8 mouse cellular contexts compared by ENCODE assay signal in genomic region chr3:152114786-152115185, GRCm38 (mm10). TPM values are rescaled to one million over a fixed set of nuclear protein-coding genes. Genes with fewer than 3 reads are reported as not detected.
DNase-seq lines count a peak whose midpoint lies in the region; ATAC-seq and TF ChIP-seq lines count a peak whose summit lies in the region.

No protein-coding gene starts in this region.

- ATAC-seq in intestine, embryonic 15.5 days, result peak; percentile 91
- ATAC-seq in liver, postnatal 0 days, result peak; percentile 98
- peak; percentile 33; the same call in 1 of the 2 replicates for ATAC-seq in neural tube, embryonic 13.5 days (ENCODE audit: low read depth)

- no peaks in the 10 kb centered on the region for H3K27me3 ChIP-seq in intestine, embryonic 15.5 days (replicated peaks)
- H3K27me3 ChIP-seq in liver, postnatal 0 days (ENCODE audit: insufficient read depth, low read length), result no peaks in the 10 kb centered on the region
- H3K27me3 ChIP-seq in neural tube, embryonic 13.5 days, result 0 out of 2 replicates have a peak, but pooled peaks cover 6% of the 10 kb centered on the region

- DNase-seq in MEL-GATA-1-ER (ENCODE audit: extremely low read depth, low read depth), result peak; percentile 99
- DNase-seq in c-Kit-negative CD71-positive TER-119-positive erythroid progenitor cells, embryonic 14.5 days (ENCODE audit: low read depth, low spot score), result peak; percentile 87
- peak; percentile 65 to 71 for DNase-seq in gastrocnemius, postnatal 36 days
- DNase-seq in liver, postnatal 0 days, result peak; percentile 92
- DNase-seq in layer of hippocampus, adult 9-10 months (ENCODE audit: low spot score), result no peak
- no peak for DNase-seq in frontal cortex, postnatal 25 days (ENCODE audit: low spot score in 2 of 2)

- intact Hi-C loops in gastrocnemius, postnatal 36 days (cut with DNase I), result loop anchor here (5.0 to 10.0 kb wide), 3 partner anchors 33 to 200 kb away; no protein-coding TSS in a partner anchor

- H3K27ac ChIP-seq in intestine, embryonic 15.5 days, result no peak overlapping the region
- peak overlapping the region; percentile 74 for H3K27ac ChIP-seq in liver, postnatal 0 days (ENCODE audit: low read depth)
- no peak overlapping the region for H3K27ac ChIP-seq in neural tube, embryonic 13.5 days (replicated peaks)

- no peaks in the 10 kb centered on the region for H3K36me3 ChIP-seq in intestine, embryonic 15.5 days
- no peaks in the 10 kb centered on the region for H3K36me3 ChIP-seq in liver, postnatal 0 days (replicated peaks; ENCODE audit: insufficient read depth, low read length)
- no peaks in the 10 kb centered on the region for H3K36me3 ChIP-seq in neural tube, embryonic 13.5 days

- no peak for TF ChIP-seq CTCF in liver, postnatal 0 days (IDR thresholded peaks at IDR 0.05; ENCODE audit: low read depth)

- no peak overlapping the region for H3K9ac ChIP-seq in intestine, embryonic 15.5 days
- no peak overlapping the region for H3K9ac ChIP-seq in liver, postnatal 0 days (replicated peaks)
- H3K9ac ChIP-seq in neural tube, embryonic 13.5 days, result no peak overlapping the region

- TF ChIP-seq EP300 in liver, postnatal 0 days (IDR thresholded peaks at IDR 0.05; ENCODE audit: low read depth), result peak; percentile 88

- WGBS in intestine, embryonic 15.5 days, result 9% methylated on average over 10 of the region's 10 CpGs
- 6% methylated on average over 10 of the region's 10 CpGs for WGBS in liver, postnatal 0 days (ENCODE audit: insufficient replicate concordance)
- 37% methylated on average over 10 of the region's 10 CpGs for WGBS in neural tube, embryonic 13.5 days

- peak overlapping the region; percentile 28; the same call in 1 of the 2 replicates for H3K4me2 ChIP-seq in intestine, embryonic 15.5 days (replicated peaks)
- H3K4me2 ChIP-seq in liver, postnatal 0 days (ENCODE audit: low read depth, low read length), result peak overlapping the region; percentile 62
- peak overlapping the region; percentile 18; the same call in 1 of the 2 replicates for H3K4me2 ChIP-seq in neural tube, embryonic 13.5 days

- H3K9me3 ChIP-seq in intestine, embryonic 15.5 days, result no peaks in the 10 kb centered on the region
- H3K9me3 ChIP-seq in liver, postnatal 0 days (ENCODE audit: low read length), result no peaks in the 10 kb centered on the region
- no peaks in the 10 kb centered on the region for H3K9me3 ChIP-seq in neural tube, embryonic 13.5 days

- H3K4me3 ChIP-seq in intestine, embryonic 15.5 days (replicated peaks), result no peak overlapping the region
- no peak overlapping the region for H3K4me3 ChIP-seq in liver, postnatal 0 days (ENCODE audit: low read depth, low read length)
- H3K4me3 ChIP-seq in neural tube, embryonic 13.5 days, result no peak overlapping the region

- peaks cover 6% of the 10 kb centered on the region for H3K4me1 ChIP-seq in intestine, embryonic 15.5 days (replicated peaks)
- H3K4me1 ChIP-seq in liver, postnatal 0 days (ENCODE audit: insufficient read depth), result peaks cover 31% of the 10 kb centered on the region
- peaks cover 9% of the 10 kb centered on the region for H3K4me1 ChIP-seq in neural tube, embryonic 13.5 days (replicated peaks)

RNA-seq across cellular contexts. Expression of gene Gipc2, which starts 51.2 kb away (rescaled TPM):
- total RNA-seq in gastrocnemius, postnatal 36 days (2021), result under 1 TPM; 0.20 to 0.69 TPM
- polyA plus RNA-seq in intestine, embryonic 15.5 days (2015; fragmentation: Nextera tagmentation; extraction: Ambion mirVana), result 171 and 172 TPM in 2 replicates
- polyA plus RNA-seq in liver, postnatal 0 days (2015; fragmentation: Nextera tagmentation; extraction: Ambion mirVana), result 3.5 and 5.0 TPM in 2 replicates
- polyA plus RNA-seq in neural tube, embryonic 13.5 days (2015; fragmentation: Nextera tagmentation; extraction: Ambion mirVana), result 4.4 and 5.7 TPM in 2 replicates

Comparison
In these comparisons a context has a peak if more than half of its experiments do, and no peak if none do; other contexts are left out.
1. DNase-seq: peak in MEL-GATA-1-ER (single experiment), c-Kit-negative CD71-positive TER-119-positive erythroid progenitor cells, embryonic 14.5 days (single experiment), gastrocnemius, postnatal 36 days (2 of 2) and liver, postnatal 0 days (single experiment); none in layer of hippocampus, adult 9-10 months (single experiment) and frontal cortex, postnatal 25 days (0 of 2).
2. ATAC-seq: peak in every context shown above with its lines; median percentile 98 in liver, postnatal 0 days; 91 in intestine, embryonic 15.5 days; 33 in neural tube, embryonic 13.5 days.
3. RNA of gene Gipc2, which starts 51.2 kb away (polyA plus RNA-seq): 171 to 172 TPM in intestine, embryonic 15.5 days; 4.4 to 5.7 TPM in neural tube, embryonic 13.5 days and 3.5 to 5.0 TPM in liver, postnatal 0 days; every median in the first group is over 10 times any median in the second.
4. Peak in every context shown above with its lines, with median percentiles within 50 percentile points of each other: H3K4me2 ChIP-seq.